8 mouse cellular contexts compared by ENCODE assay signal in genomic region chrX:135838521-135839360, GRCm38 (mm10). TPM values are rescaled to one million over a fixed set of nuclear protein-coding genes. Genes with fewer than 3 reads are reported as not detected.
A peak's percentile ranks its signal among the peaks of the same experiment; 100 is the strongest.
DNase-seq lines count a peak whose midpoint lies in the region; ATAC-seq lines count a peak whose summit lies in the region.
"Not testable (repeated sequence)": the region's sequence is repeated elsewhere in the genome, so short reads cannot be mapped to it uniquely, and the experiment has no call there.

Gene Gprasp2, plus strand, starts transcription at chrX:135839034.

- DNase-seq in R1 (ENCODE audit: low read depth, low spot score): peak; percentile 66
- DNase-seq in cerebellum, postnatal 36 days: peak; percentile 48 to 52
- DNase-seq in frontal cortex, postnatal 14 days (ENCODE audit: low spot score in 2 of 2): peak; percentile 36 to 46
- peak; percentile 60 for DNase-seq in layer of hippocampus, adult 9-11 months
- peak; percentile 43 to 49 for DNase-seq in thymus, adult 18-20 months

- not testable (repeated sequence) for H3K4me1 ChIP-seq in hindbrain, embryonic 12.5 days; liver, embryonic 16.5 days (ENCODE audit: control insufficient read depth, low read depth, low read length); neural tube, embryonic 14.5 days (ENCODE audit: control insufficient read depth, insufficient read depth, low read length)

- H3K36me3 ChIP-seq in hindbrain, embryonic 12.5 days; liver, embryonic 16.5 days (ENCODE audit: control insufficient read depth, insufficient read depth); neural tube, embryonic 14.5 days (ENCODE audit: control insufficient read depth, insufficient read depth, low read length): not testable (repeated sequence)

- WGBS in hindbrain, embryonic 12.5 days: 19% methylated on average over 31 of the region's 32 CpGs
- 13% methylated on average over 18 of the region's 32 CpGs for WGBS in liver, embryonic 16.5 days (ENCODE audit: insufficient replicate concordance)
- WGBS in neural tube, embryonic 14.5 days: 18% methylated on average over 26 of the region's 32 CpGs

- H3K4me2 ChIP-seq in hindbrain, embryonic 12.5 days (replicated peaks): peak within 1 kb of the TSS; percentile 73
- H3K4me2 ChIP-seq in liver, embryonic 16.5 days (ENCODE audit: low read depth, low read length): peak within 1 kb of the TSS; percentile 39
- peak within 1 kb of the TSS; percentile 48 for H3K4me2 ChIP-seq in neural tube, embryonic 14.5 days (ENCODE audit: low read depth, low read length)

- peak within 1 kb of the TSS; percentile 53 for H3K4me3 ChIP-seq in hindbrain, embryonic 12.5 days
- H3K4me3 ChIP-seq in liver, embryonic 16.5 days (ENCODE audit: low read depth, low read length): peak within 1 kb of the TSS; percentile 34
- H3K4me3 ChIP-seq in neural tube, embryonic 14.5 days (ENCODE audit: low read depth, low read length): peak within 1 kb of the TSS; percentile 49

- peak within 1 kb of the TSS; percentile 69 for H3K9ac ChIP-seq in hindbrain, embryonic 12.5 days
- H3K9ac ChIP-seq in liver, embryonic 16.5 days (ENCODE audit: low read depth, low read length): not testable (repeated sequence)
- peak within 1 kb of the TSS; percentile 59 for H3K9ac ChIP-seq in neural tube, embryonic 14.5 days (replicated peaks; ENCODE audit: low read depth, low read length)

- peak within 1 kb of the TSS; percentile 60 for H3K27ac ChIP-seq in hindbrain, embryonic 12.5 days
- H3K27ac ChIP-seq in liver, embryonic 16.5 days (ENCODE audit: low read length): not testable (repeated sequence)
- H3K27ac ChIP-seq in neural tube, embryonic 14.5 days (ENCODE audit: low read depth, low read length): peak within 1 kb of the TSS; percentile 50

- H3K9me3 ChIP-seq in hindbrain, embryonic 12.5 days (replicated peaks); liver, embryonic 16.5 days (replicated peaks; ENCODE audit: control insufficient read depth, low read length); neural tube, embryonic 14.5 days (ENCODE audit: control insufficient read depth, low read length): not testable (repeated sequence)

- peak; percentile 91 for ATAC-seq in hindbrain, embryonic 12.5 days (ENCODE audit: low FRiP score)
- 0 out of 2 replicates have a peak, but pooled peaks have one; percentile 39 for ATAC-seq in liver, embryonic 16.5 days (ENCODE audit: low read depth)
- peak; percentile 93 for ATAC-seq in neural tube, embryonic 14.5 days (ENCODE audit: low read depth)

- H3K27me3 ChIP-seq in hindbrain, embryonic 12.5 days; liver, embryonic 16.5 days (ENCODE audit: control insufficient read depth, insufficient read depth, low read depth, low read length); neural tube, embryonic 14.5 days (ENCODE audit: control insufficient read depth, insufficient read depth, low read length): not testable (repeated sequence)

RNA-seq across cellular contexts. Expression of gene Gprasp2, which starts in this region (rescaled TPM):
- 93.9 and 97.4 TPM in 2 replicates for polyA plus RNA-seq in hindbrain, embryonic 12.5 days (2016; fragmentation: Nextera tagmentation; extraction: Ambion mirVana)
- polyA plus RNA-seq in liver, embryonic 16.5 days (2015; fragmentation: Nextera tagmentation; extraction: Ambion mirVana): 1.4 and 1.5 TPM in 2 replicates
- polyA plus RNA-seq in neural tube, embryonic 14.5 days (2014; fragmentation: Nextera tagmentation; extraction: Ambion mirVana): 183 and 196 TPM in 2 replicates

Comparison
In these comparisons a context has a peak if more than half of its experiments do, and no peak if none do; other contexts are left out.
1. RNA of gene Gprasp2 (polyA plus RNA-seq): 183 to 196 TPM in neural tube, embryonic 14.5 days and 93.9 to 97.4 TPM in hindbrain, embryonic 12.5 days; 1.4 to 1.5 TPM in liver, embryonic 16.5 days; every median in the first group is over 10 times any median in the second.
2. ATAC-seq: peak in every context shown above with its lines; median percentile 93 in neural tube, embryonic 14.5 days; 91 in hindbrain, embryonic 12.5 days; 39 in liver, embryonic 16.5 days.
3. Peak in every context shown above with its lines, with median percentiles within 50 percentile points of each other: DNase-seq, H3K4me2 ChIP-seq and H3K4me3 ChIP-seq.